Mouse (Mus musculus) left cerebral cortex, postnatal 36 days (tissue): ENCODE results near the gene Plbd2. TPM values are rescaled to one million over a fixed set of nuclear protein-coding genes. Genes with fewer than 3 reads are reported as not detected.

Experiments used
- DNase-seq, 2 experiments: peaks; one replicate each; pipeline ENCODE4 v3.0.0; 2021 to 2022; ENCODE audit warnings: low spot score in 2 of 2, mixed read lengths in 1 of 2
- intact Hi-C: fragments of 180-260 bp; cut with DNase I; formaldehyde crosslinking; loops from one replicate; pipeline ENCODE4 v1.15.1; 2025
- total RNA-seq, 2 experiments: library from RNA; stranded (reverse); gene quantifications; 2 replicates each; pipeline ENCODE4 v1.2.3; 2021

The Plbd2 gene
- total RNA-seq, 2 experiments from 2014 or later: 57.2 to 66.1 TPM

GRCm38 (mm10) chr5:120483399-120483798 is 20.0 kb downstream of the Plbd2 start:
- no peak for DNase-seq
- intact Hi-C loops: no loop called here

- intact Hi-C loops: no loop called here
- DNase-seq: no peak
These were observed 22.2 kb downstream of the Plbd2 start for GRCm38 (mm10) chr5:120481205-120481604.

- intact Hi-C loops: no loop called here
- no peak for DNase-seq
These were observed 23.9 kb downstream of the Plbd2 start for GRCm38 (mm10) chr5:120479538-120479937.

GRCm38 (mm10) chr5:120477993-120478392 is 25.4 kb downstream of the Plbd2 start:
- intact Hi-C loops: no loop called here
- no peak for DNase-seq

GRCm38 (mm10) chr5:120476296-120476695 is 27.1 kb downstream of the Plbd2 start, which contains the start of gene Sds:
Sds (plus strand) TSS chr5:120476526.
- intact Hi-C loops: no loop called here
- no peak for DNase-seq

GRCm38 (mm10) chr5:120475861-120476260 is 27.6 kb downstream of the Plbd2 start:
- no peak for DNase-seq
- intact Hi-C loops: no loop called here

- DNase-seq: no peak
- intact Hi-C loops: no loop called here
These were observed 30.1 kb downstream of the Plbd2 start for GRCm38 (mm10) chr5:120473361-120473760.

GRCm38 (mm10) chr5:120472770-120473169 is 30.7 kb downstream of the Plbd2 start, which contains the start of gene Sdsl:
Sdsl (minus strand) TSS chr5:120472810.
- intact Hi-C loops: no loop called here
- DNase-seq: no peak

GRCm38 (mm10) chr5:120471538-120471937 is 31.9 kb downstream of the Plbd2 start:
- intact Hi-C loops: no loop called here
- DNase-seq: no peak

- intact Hi-C loops: no loop called here
- no peak for DNase-seq
These were observed 34.6 kb downstream of the Plbd2 start for GRCm38 (mm10) chr5:120468830-120469229.

- no peak for DNase-seq
- intact Hi-C loops: no loop called here
These were observed 35.1 kb downstream of the Plbd2 start for GRCm38 (mm10) chr5:120468336-120468735.

- DNase-seq: no peak
These were observed 36.4 kb downstream of the Plbd2 start for GRCm38 (mm10) chr5:120467026-120467425.

GRCm38 (mm10) chr5:120465860-120466259 is 37.6 kb downstream of the Plbd2 start:
- DNase-seq: no peak
- intact Hi-C loops: no loop called here

More at GRCm38 (mm10) chr5:120467026-120467425, 36.4 kb downstream of the Plbd2 start:
- intact Hi-C loops: no loop called here

GRCm38 (mm10) chr5:120465062-120465461 is 38.4 kb downstream of the Plbd2 start:
- intact Hi-C loops: no loop called here

GRCm38 (mm10) chr5:120464321-120464720 is 39.1 kb downstream of the Plbd2 start:
- DNase-seq: no peak
- intact Hi-C loops: no loop called here

More at GRCm38 (mm10) chr5:120465062-120465461, 38.4 kb downstream of the Plbd2 start:
- no peak for DNase-seq

- intact Hi-C loops: no loop called here
- no peak for DNase-seq
These were observed 41.5 kb downstream of the Plbd2 start for GRCm38 (mm10) chr5:120461902-120462301.

- no peak for DNase-seq
- intact Hi-C loops: loop anchor here (5.0 kb wide), 1 partner anchor 312 kb away; no protein-coding TSS in a partner anchor
These were observed 44.3 kb downstream of the Plbd2 start for GRCm38 (mm10) chr5:120459133-120459532.

GRCm38 (mm10) chr5:120457628-120458027 is 45.8 kb downstream of the Plbd2 start:
- intact Hi-C loops: loop anchor here (5.0 kb wide), 1 partner anchor 310 kb away; no protein-coding TSS in a partner anchor
- no peak for DNase-seq

GRCm38 (mm10) chr5:120456841-120457554 is 46.4 kb downstream of the Plbd2 start:
- intact Hi-C loops: loop anchor here (5.0 kb wide), 1 partner anchor 310 kb away; no protein-coding TSS in a partner anchor
- no peak for DNase-seq

GRCm38 (mm10) chr5:120456253-120456652 is 47.2 kb downstream of the Plbd2 start:
- intact Hi-C loops: loop anchor here (5.0 kb wide), 1 partner anchor 309 kb away; no protein-coding TSS in a partner anchor
- DNase-seq: no peak

- intact Hi-C loops: loop anchor here (5.0 kb wide), 1 partner anchor 308 kb away; no protein-coding TSS in a partner anchor
- no peak for DNase-seq
These were observed 48.6 kb downstream of the Plbd2 start for GRCm38 (mm10) chr5:120454756-120455337.
